Mouse (Mus musculus): Measurements from ENCODE around the gene Wnt7b. TPM values are rescaled to one million over a fixed set of nuclear protein-coding genes. Genes with fewer than 3 reads are reported as not detected.

The Wnt7b gene
- total RNA-seq, 2 experiments from 2014 or later: 34.0 to 35.9 TPM

DNA sequence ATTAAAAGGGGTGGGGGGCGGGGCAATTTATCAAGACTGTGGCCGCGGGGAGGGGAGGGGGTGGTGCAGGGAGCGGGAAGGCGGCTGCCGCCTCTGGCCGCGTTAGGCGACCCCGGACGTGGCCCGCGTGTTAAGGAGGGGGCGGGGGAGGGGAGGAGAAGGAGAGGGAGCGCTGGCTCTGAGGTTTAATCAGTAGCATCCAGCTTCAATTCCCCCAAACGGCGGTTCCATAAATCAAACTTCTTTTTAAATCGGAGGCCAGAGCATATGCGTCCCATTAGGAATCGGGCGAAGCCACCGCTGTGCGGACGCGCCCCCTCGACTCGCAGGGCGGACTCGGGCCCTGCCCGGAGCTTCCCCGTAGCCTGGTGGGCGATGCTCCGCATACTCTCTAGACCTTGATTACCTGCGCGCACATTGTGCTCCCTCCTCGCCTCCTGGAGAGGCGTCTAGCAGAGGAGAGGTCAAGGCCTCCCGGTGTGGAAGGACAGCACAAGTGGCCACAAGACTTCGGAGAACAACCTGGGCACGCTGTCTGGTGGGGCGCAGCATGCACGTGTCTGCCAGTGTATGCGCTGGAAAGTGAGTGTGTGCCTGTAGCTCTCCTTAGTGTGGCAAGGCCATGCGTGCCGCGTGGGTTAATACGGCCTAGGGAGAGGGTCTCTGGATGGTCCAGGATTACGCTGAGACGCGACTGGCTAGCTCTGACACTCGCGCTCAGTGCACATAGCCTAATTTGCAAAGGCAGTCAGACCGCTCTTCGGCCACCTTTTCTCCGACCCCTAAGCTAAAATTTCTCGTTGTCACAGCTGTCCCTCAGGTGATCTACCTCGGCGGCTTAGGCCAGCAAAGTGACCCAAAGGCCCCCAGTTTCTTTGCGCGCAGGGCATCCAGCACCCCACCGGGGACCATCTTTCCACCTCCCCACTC, 5.5 kb downstream of the Wnt7b start:
- DNase-seq (ENCODE audit: low spot score in 2 of 2): no peak
- intact Hi-C loops (cut with DNase I): no loop called here

DNA sequence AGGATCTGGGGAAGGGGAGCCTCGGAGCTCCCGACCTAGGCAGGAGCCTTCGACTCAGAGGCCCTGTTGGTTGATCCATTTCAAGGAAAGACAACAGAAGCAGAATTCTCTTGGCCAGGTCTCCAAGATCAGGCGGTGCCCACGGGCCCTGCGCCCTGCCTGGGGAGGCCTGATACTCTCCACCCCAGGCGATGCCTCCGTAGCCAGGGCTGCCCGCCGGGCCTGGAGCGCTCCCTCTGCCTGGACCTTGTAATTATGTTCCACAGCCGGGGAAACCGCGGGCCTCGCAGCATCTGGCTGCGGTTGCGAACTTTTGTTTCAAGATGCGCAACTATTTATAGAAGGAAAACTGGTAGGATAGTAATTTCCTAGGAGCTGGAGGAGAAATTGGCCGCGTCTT, 6.2 kb downstream of the Wnt7b start:
- no peak for DNase-seq (ENCODE audit: low spot score in 2 of 2)
- intact Hi-C loops (cut with DNase I): no loop called here

DNA sequence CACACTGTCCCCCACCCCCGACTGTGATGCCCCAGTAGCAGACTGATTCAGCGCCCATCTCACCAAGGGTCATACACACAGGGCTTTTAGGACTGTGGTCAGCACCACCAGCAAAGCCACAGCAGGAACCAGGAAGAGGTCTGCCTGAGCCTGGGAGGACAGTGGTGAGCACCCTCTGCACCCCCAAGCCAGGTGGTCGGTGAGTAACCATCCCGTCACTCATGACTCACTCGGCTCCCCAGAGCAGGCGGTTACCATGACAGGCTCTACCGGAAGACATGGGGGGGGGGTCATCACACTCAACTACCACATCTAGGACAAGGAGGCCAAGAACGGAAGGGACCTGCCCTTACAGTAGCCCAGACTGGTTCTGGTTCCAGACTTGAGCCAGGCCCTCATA, 7.7 kb downstream of the Wnt7b start:
- DNase-seq (ENCODE audit: low spot score in 2 of 2): no peak
- intact Hi-C loops (cut with DNase I): no loop called here

DNA sequence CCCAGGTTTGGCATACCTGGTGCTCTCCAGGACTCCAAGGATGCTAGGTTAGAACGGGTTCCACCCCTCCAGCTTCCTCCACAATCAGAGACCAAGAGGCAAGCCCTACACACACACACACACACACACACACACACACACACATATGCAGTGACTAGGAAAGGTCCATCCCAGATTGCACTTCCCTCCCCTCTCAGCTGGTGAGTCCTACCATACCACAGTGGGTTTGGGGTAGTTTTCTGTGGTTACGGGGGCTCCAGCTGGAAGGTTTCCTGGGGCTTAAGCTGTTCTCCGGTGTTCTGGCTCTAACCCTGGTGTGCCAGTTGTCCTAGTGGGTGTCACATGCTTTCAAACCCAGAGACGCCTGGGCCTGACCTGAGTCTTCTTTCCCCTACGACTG, 8.2 kb downstream of the Wnt7b start:
- intact Hi-C loops (cut with DNase I): no loop called here
- no peak for DNase-seq (ENCODE audit: low spot score in 2 of 2)

DNA sequence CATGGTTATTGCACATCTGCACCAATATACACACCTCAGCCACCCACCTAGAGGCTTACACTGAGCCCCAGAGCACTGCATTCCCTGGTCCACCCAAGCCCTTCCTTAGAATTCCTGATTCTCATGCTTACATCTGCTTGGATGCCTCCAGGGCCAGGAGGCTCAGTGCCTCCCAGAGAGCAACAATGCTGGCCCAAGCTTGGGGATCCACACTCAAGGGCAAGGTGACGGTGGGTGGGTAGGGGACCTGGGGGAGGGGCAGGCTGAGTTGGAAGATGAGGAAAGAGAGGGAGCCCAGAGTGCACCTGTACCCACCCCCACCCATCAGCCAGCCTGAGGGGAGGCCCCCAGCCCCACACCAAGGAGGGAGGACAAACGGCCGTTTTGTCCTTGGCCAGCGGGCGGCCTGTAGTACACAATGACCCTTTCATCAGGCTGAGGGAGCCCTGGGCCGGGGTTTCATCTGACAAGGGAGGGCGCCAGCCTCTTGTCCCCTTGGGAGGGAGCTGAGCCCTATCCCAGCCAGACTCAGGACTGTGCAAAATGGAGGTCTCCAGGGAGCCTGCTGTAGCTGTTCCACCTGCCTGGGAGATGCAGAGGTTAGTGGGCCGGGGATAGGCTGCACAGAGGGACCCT, 9.5 kb downstream of the Wnt7b start:
- no peak for DNase-seq (ENCODE audit: low spot score in 2 of 2)
- intact Hi-C loops (cut with DNase I): no loop called here

DNA sequence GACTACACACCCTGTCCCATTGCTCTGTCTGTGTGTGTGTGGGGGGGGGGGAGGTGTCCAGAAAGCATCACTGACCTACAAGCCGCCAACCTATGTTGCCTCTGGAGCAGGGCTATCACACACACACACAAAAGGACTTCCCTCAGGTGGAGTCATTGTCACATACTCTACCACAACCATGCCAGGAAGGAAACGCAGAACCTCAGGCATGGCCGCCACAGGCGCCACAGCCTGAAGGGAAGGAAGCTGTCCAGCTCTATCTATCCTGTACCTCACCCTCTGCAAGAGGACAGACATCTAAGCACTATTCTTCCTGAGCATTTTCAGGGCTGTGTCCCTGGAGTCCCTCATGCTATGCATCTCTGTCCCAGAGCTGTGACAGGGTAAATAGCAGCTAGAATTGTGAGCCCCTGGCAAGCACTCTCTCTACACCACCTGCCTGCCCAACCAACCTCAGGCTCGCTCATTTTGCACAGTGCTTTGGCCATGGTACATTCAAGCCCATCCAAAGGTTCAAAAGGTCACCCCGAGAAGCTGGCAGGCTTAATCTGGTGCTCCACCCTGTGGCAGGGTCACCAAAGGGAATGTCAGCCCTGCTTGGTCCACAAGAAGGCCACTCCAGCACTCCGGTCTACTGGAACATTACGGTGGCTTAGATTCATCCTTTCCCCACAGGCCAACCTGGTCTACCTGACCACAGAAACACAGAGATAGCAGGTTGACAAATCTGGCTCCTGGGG, 12.1 kb downstream of the Wnt7b start:
- intact Hi-C loops (cut with DNase I): no loop called here
- no peak for DNase-seq (ENCODE audit: low spot score in 2 of 2)

DNA sequence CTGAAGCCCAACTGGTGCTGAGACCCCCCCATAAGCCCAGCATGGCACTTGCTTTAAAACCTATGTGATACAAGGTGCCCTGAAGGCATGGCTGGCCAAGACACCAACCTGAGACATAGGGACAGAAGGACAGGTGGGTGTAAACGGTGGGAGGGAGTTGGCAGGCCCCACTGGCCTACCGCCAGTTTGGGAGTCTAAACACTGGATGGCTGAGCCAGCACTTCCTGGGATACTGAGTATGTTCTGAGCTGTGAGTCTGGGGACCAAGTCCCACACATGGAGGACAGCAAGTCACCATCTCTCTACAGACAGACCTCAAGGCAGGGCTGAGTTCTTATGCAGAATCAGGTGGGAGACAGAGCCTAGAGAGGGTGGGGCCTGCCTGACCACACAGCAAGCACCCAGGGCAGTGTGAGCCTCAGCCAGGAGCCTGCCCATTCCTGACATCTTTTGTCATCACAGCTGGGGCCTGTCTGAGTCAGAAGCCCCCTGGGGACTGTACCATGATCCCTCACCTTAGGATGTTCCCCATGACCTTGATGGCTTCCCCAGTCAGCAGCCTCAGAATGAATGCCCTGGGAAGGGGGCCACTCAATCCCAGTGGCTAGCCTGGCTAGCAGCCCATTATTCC, 13.0 kb downstream of the Wnt7b start:
- DNase-seq (ENCODE audit: low spot score in 2 of 2): peak in 1 of 2 experiments; percentile 27
- intact Hi-C loops (cut with DNase I): no loop called here

DNA sequence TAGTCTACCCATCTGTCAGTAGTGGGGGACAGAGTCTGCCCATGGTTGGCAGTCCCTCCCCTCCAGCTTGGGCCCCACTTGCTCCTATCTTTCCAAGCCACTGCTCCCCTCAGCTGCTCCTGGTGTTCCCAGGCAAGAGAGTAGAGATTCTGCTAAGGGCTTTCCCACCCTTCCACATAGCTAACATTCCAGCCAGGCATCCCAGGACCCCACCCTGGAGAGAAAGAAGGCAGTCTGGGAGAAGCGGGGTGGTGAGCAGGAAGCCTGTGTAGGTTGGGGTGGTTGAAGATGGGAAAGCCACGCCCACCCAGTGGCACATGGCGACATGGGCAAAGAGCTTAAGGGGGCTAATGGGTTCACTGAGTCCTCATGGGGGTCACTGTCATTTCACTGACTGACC, 13.9 kb downstream of the Wnt7b start:
- DNase-seq (ENCODE audit: low spot score in 2 of 2): no peak
- intact Hi-C loops (cut with DNase I): no loop called here

DNA sequence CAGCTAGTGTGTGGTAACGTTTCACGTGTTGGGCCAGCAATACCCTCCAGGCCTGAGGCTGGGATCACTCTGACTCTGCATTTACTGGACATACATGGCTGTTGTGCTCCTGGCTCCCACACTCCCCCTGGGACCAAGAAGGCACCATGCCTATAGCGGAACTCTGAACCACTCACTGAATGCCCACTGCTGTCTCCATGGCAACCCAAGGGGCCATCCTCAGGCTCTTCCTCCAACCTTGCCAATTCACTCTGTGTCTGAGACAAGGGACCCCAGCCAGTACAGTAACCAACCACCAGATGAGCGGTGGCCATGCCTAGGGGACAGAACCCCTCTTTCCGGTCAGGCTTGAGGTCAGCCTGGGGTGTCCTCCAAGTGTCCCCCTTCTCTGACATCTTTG, 17.3 kb downstream of the Wnt7b start:
- DNase-seq (ENCODE audit: low spot score in 2 of 2): no peak
- intact Hi-C loops (cut with DNase I): no loop called here

DNA sequence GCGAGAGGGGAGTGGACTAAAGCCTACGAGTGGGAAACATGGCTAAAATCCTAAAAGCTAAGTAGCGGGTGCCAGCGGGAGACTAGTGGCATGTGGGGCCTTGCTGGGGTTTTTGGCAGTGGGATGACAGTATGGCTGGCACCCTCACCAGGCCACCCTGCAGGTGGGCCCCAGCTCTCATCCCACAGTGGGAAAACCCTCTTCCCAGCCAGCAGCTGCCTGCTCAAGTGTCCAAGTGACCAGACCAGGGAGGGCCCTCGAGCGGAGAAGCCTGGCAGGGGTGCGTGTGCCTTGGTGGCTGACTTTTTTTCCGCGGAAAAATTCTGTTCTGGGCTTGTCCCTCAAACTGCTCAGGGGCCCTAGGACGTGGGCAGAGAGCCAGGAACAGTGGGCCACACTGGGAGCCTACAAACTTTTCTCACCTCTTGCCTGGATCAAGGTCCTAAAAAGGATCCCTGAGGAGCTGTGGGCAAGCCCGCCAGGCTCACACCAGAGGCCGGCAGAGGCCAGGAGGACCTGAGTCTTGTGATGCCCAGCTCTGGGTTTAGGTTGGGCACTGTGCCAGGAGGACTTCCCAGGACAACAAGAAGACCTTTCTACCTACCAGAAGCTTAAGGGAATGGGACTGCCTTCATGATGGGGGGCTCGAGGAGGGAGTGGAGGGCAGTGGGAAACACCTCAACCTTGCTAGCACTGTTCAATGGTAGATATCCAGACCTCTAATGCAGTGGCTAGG, 18.1 kb downstream of the Wnt7b start:
- DNase-seq (ENCODE audit: low spot score in 2 of 2): no peak
- intact Hi-C loops (cut with DNase I): no loop called here

DNA sequence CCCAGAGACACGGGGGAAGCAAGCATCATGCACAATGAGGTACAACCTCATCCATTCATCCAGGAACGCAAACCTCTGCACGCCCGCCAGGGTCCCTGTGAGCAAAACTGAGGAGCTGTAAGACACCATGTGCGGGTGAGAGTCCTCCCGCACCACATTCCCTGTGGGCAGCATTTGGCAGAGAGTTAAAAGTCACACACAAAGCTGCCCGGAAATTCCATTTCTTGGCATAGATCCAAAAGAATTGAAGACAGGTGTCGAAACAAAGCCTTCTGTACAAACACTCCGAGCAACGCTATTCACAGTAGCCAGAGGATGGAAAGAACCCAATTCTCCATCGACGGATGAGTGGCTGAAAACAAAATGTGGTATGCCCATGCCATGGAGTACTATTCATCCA, 20.3 kb downstream of the Wnt7b start:
- intact Hi-C loops (cut with DNase I): no loop called here
- DNase-seq (ENCODE audit: low spot score in 2 of 2): no peak

DNA sequence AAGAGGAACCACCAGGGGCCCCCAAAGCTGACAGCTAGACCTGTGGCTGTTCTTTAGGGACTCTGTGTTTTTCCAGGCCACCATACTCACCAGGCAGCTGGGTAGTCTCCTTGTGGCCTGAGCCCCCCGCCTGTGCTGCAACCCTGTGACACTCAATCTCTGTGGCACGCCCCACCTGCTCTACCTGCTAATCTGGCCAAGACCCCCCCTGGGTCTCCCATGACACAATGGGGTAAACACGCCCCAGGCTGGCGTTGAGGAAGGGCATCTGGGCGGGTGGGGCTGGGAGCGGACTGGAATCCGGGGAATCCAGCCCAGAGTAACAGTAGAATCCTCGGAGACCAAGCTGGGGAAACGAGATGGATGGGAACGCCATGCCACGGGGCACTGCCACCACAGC, 21.4 kb downstream of the Wnt7b start:
- DNase-seq (ENCODE audit: low spot score in 2 of 2): no peak
- intact Hi-C loops (cut with DNase I): no loop called here

DNA sequence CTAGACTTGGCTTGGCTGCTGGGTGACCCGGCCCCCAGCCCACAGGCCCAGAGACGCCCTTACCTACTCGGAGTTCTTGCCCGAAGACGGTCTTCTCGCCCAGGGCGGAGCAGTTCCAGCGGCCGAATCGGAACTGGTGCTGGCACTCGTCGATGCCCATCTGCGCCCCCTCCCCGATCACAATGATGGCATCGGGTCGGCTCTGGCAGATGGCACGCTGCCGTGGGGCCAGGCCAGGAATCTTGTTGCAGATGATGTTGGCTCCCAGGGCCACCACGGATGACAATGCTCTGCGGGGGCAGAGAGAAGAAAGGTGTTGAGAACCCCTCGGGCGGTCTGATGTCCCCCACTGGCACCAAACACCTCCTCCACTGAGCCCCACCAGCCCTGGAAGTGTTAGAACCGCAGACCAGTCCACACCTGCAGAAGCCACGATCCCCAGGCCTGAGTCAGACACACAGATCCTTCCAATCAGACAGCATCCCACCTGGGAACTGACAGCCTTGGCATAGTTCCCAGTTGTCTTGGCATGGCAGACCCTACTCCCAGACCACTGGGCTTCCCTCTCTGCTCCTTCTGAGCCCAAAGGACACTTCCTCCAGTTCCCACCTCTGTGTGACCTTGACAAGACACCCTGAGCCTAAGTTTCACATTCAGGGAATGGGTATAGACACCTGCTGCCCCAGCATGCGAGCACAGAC, 23.3 kb downstream of the Wnt7b start:
- intact Hi-C loops (cut with DNase I): no loop called here
- DNase-seq (ENCODE audit: low spot score in 2 of 2): no peak

DNA sequence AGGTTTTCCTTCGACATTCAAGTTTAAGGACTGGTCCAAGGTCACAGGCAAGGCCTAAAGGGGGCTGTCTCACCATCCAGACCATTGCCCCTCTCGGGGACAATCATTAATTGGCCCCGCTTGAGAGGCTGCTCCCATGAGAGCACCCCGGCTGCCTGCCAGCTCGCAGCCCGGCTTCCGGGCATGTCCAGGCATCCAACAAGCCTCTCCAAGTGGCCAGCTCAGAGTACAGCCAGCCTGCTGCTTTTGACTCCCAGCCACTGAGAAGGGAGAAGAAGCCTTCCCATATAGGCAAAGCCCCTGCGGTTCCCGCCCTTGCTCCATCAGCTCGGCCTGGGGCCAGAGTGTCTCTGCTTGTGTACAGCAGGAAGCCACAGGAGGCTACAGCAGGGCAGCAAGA, 26.5 kb downstream of the Wnt7b start:
- intact Hi-C loops (cut with DNase I): no loop called here
- DNase-seq (ENCODE audit: low spot score in 2 of 2): no peak

DNA sequence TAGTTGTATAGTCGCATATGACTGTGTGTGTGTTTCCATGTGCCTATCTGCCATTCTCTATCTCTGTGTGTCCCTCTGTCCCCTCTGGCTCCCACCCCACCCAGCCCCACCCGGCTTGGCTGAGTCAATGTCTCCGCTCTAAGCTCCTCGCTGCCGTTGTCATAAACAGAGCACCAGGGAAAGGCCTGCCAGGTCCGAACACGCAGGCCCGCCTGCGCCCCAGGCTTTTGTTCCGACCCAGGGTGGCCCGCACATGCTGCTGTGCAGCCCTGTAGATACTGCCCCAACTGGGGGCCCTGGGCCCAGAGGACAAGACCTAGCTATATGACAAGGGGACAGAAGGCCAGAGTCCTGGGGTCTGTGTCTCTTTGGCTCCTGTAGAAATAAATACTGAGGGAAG, 28.9 kb downstream of the Wnt7b start:
- intact Hi-C loops (cut with DNase I): no loop called here
- DNase-seq (ENCODE audit: low spot score in 2 of 2): no peak

DNA sequence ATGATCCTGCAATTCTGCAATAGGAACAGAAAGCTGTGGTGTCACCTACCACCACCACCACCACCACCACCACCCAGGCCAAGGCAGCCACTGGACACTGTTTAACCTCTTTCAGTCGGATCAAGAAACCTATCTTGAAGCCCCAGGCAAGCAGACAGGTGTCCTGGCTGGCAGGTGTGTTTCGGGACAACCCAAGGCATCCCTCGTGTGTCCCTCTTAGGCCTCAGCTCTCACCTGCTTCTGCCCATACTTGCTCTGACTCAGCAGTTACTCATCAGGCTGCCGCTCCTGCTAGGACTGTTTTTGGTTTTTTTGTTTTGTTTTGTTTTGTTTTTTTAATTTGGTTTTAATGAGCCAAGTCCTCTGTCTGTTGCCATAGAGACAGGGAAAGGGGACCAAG, 35.8 kb downstream of the Wnt7b start:
- DNase-seq (ENCODE audit: low spot score in 2 of 2): no peak
- intact Hi-C loops (cut with DNase I): no loop called here

DNA sequence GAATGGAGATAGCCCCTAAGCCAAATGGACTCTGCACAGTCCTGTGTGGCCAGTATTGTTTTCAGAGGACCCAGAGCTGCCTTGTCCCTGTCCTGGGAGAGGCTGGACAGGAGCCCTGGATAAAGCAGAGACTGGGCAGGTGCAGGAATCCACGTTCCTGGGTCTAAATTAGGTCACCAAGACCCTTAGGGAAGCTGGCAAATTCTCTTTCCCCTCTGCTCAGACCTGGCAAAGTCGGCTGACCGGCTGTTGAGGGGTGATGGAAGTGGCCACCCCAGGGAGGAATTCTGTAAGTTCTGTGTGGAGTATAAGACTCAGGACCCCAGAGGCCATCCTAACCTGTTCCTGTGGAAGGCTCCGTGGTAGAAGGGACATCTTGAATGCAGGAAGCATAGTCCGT, 36.9 kb downstream of the Wnt7b start:
- intact Hi-C loops (cut with DNase I): no loop called here
- DNase-seq (ENCODE audit: low spot score in 2 of 2): no peak

DNA sequence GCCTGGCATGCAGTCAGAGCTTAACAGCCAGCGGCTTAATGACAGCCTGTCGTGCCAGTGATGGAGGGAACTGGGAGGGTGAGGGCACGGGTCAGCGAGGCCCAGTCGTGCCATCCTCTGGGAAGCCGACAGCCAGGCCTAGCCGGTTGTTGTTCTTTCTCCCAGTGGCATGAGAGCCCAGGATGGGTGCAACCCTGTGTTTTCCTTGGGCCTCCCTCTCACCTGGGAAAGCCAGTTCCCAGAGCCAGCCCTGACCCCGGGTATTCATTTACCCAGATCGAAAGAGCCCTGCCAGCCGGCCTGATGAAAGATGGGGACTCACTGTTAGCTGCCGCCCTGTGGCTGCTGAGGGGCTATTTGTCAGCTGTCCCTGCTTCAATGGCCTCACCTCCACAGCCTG, 44.1 kb downstream of the Wnt7b start:
- DNase-seq (ENCODE audit: low spot score in 2 of 2): no peak

DNA sequence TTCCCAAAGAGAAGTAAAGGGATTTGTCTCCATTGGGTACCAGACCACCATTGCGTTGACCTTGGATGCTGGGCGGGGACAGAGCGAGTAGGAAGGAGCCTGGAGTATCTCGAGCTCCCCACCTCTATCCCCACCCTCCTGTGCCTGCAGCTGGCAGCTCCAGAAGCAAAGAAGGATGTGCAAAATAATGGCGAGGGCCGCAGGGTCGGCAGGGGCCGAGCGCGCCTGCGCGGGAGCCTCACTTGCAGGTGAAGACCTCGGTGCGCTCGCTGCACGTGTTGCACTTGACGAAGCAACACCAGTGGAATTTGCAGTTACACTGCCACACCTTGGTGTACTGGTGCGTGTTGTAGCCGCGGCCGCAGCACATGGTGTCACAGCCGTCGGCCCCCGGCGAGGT, 45.1 kb downstream of the Wnt7b start:
- DNase-seq (ENCODE audit: low spot score in 2 of 2): no peak
- intact Hi-C loops (cut with DNase I): no loop called here

More for the DNA sequence above, 44.1 kb downstream of the Wnt7b start:
- intact Hi-C loops (cut with DNase I): no loop called here

All from left cerebral cortex, postnatal 36 days (tissue).